Mouse (Mus musculus) midbrain, embryonic 10.5 days (tissue): ENCODE results near the gene Nfat5. TPM values are rescaled to one million over a fixed set of nuclear protein-coding genes. Genes with fewer than 3 reads are reported as not detected.

Experiments
- DNase-seq: peaks from one replicate; pipeline ENCODE4 v3.0.0-alpha.2; 2017; ENCODE audit warnings: low spot score
- H3K27ac ChIP-seq: fragments of 300-500 bp; sonication (generic); replicated peaks from 2 replicates; pipeline ENCODE4 v1.5.1; 2016; ENCODE audit warnings: mild to moderate bottlenecking
- H3K27me3 ChIP-seq: fragments of 300-500 bp; sonication (generic); 2 replicates; pipeline ENCODE4 v1.6.1; 2016; ENCODE audit warnings: low read depth, mild to moderate bottlenecking; ENCODE audit not compliant: poor library complexity, severe bottlenecking
- H3K36me3 ChIP-seq: fragments of 300-500 bp; sonication (generic); 2 replicates; pipeline ENCODE4 v1.6.1; 2016; ENCODE audit warnings: mild to moderate bottlenecking, moderate library complexity
- H3K4me1 ChIP-seq: fragments of 300-500 bp; sonication (generic); 2 replicates; pipeline ENCODE4 v1.6.1; 2016
- H3K4me3 ChIP-seq: fragments of 300-500 bp; sonication (generic); 2 replicates; pipeline ENCODE4 v1.5.1; 2016; ENCODE audit warnings: mild to moderate bottlenecking, moderate library complexity
- H3K9me3 ChIP-seq: fragments of 300-500 bp; sonication (generic); replicated peaks from 2 replicates; pipeline ENCODE4 v1.6.1; 2016; ENCODE audit warnings: mild to moderate bottlenecking
- WGBS: fragments of 180-500 bp; shearing (Covaris S2); methylation state at CpG from one replicate; pipeline ENCODE4 v1.1.7; 2016; 5-methylcytosine and 5-hydroxymethylcytosine counted together
- polyA plus RNA-seq: library from polyadenylated mRNA; unstranded; fragments of >200 nt; fragmentation: Nextera tagmentation; extraction: Ambion mirVana; gene quantifications from 2 replicates; pipeline ENCODE4 v1.2.1, GENCODE M21; 2016

The Nfat5 gene
- polyA plus RNA-seq, 1 experiment from 2014 or later, result 7.8 TPM

GRCm38 (mm10) chr8:107311876-107312275 is 18.6 kb downstream of the Nfat5 start:
- Histone ChIP-seq H3K9me3 (no peaks in the 10 kb centered on the region), H3K4me1 (no peaks in the 10 kb centered on the region), H3K27me3 (no peaks in the 10 kb centered on the region), H3K36me3 (0 out of 2 replicates have a peak, but pooled peaks cover 3% of the 10 kb centered on the region), H3K4me3 (no peak overlapping the region), H3K27ac (no peak overlapping the region)
- DNase-seq, result no peak

DNA sequence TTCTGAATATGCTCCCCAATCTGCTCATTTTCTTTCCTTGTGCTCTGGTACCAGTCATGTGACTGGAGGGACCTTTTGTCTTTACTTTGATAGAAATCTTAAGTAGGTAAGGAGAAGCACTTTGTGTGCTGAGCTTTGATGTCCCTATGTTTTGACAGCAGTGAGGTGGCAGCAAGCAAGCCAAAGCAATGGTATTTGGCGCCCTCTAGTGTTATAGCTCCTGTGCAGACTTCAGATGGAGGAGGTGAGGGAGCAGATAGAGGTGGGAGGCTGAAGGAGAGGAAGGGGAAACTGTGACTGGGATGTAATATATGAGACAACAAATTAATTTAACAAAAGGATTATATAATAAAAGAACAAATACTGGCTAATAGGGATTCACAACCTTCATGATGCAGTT is 30.9 kb downstream of the Nfat5 start:
- Histone ChIP-seq H3K4me1 (no peaks in the 10 kb centered on the region), H3K4me3 (no peak overlapping the region), H3K27me3 (no peaks in the 10 kb centered on the region), H3K36me3 (no peaks in the 10 kb centered on the region), H3K9me3 (no peaks in the 10 kb centered on the region), H3K27ac (no peak overlapping the region)
- WGBS, result 0% methylated on average over 1 of the region's 1 CpGs
- DNase-seq, result peak; percentile 67

DNA sequence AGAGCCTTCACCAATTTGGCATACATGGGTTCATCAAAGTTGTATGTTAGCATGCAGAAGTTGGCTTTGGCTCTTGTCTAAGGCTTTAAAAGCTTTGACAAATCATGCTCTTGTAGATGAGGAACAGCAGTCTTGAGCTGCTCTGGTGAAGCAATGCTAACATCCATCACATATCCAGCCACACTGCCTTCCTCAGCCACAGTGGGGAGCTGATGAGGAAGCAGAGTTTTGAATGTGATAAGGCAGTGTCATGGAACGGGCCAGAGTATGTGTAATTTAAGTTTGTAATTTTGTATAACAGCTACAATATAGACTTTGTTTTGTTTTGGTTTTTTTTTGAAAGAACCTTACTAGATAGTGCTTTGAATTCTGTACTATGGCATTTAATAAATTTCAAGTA is 36.3 kb downstream of the Nfat5 start:
- H3K4me1 ChIP-seq, result no peaks in the 10 kb centered on the region
- 84% methylated on average over 1 of the region's 1 CpGs for WGBS
- no peaks in the 10 kb centered on the region for H3K36me3 ChIP-seq
- H3K4me3 ChIP-seq, result no peak overlapping the region
- DNase-seq, result no peak
- H3K27ac ChIP-seq, result no peak overlapping the region
- H3K9me3 ChIP-seq, result no peaks in the 10 kb centered on the region
- no peaks in the 10 kb centered on the region for H3K27me3 ChIP-seq

GRCm38 (mm10) chr8:107336480-107336879 is 43.2 kb downstream of the Nfat5 start:
- WGBS, result 87% methylated on average over 1 of the region's 1 CpGs
- peaks cover 14% of the 10 kb centered on the region for H3K36me3 ChIP-seq
- no peak for DNase-seq

DNA sequence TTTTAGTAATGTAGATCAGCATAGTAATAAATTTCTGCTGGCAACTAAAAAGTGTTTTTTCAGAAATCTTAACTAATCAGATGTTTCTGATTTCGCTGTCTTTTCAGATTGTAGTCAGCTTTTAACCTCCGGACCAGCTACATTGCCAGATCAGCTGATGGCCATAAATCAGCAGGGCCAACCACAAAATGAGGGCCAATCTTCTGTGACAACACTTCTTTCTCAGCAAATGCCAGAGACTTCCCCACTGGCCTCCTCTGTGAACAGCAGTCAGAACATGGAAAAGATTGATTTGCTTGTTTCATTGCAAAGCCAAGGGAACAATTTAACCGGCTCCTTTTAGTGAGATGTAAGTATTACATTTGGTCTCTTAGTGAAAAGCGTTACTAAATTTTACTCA is 77.0 kb downstream of the Nfat5 start:
- H3K27me3 ChIP-seq, result no peaks in the 10 kb centered on the region
- no peaks in the 10 kb centered on the region for H3K4me1 ChIP-seq
- no peak overlapping the region for H3K27ac ChIP-seq
- H3K36me3 ChIP-seq, result peaks cover 72% of the 10 kb centered on the region
- 97% methylated on average over 4 of the region's 4 CpGs for WGBS
- no peak overlapping the region for H3K4me3 ChIP-seq
- H3K9me3 ChIP-seq, result no peaks in the 10 kb centered on the region
- DNase-seq, result no peak

More at GRCm38 (mm10) chr8:107336480-107336879, 43.2 kb downstream of the Nfat5 start:
- Histone ChIP-seq H3K9me3 (no peaks in the 10 kb centered on the region), H3K4me3 (no peak overlapping the region), H3K27ac (no peak overlapping the region), H3K4me1 (no peaks in the 10 kb centered on the region), H3K27me3 (no peaks in the 10 kb centered on the region)

DNA sequence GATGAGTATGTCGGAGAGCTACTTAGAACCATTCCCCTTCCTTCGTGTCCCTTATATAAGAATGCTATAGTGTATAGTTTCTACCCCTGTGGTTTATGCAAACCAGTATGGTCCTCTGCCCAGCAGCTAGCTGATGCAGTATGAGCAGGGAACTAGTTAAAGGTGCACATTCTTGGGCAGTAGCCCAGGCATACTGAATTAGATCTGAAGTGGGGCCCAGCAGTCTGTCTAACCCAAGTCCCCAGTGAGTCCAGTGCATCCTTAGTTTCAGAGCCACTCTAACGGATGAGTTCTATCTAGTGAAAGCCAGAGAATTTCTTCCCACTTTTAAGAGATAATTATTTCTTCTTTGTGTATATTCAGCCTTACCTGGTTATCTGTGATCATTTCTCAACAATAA is 84.1 kb downstream of the Nfat5 start:
- H3K27me3 ChIP-seq, result no peaks in the 10 kb centered on the region
- no peak overlapping the region for H3K4me3 ChIP-seq
- no peaks in the 10 kb centered on the region for H3K4me1 ChIP-seq
- WGBS, result 95% methylated on average over 3 of the region's 3 CpGs
- no peak for DNase-seq
- no peaks in the 10 kb centered on the region for H3K9me3 ChIP-seq
- peaks cover 32% of the 10 kb centered on the region for H3K36me3 ChIP-seq
- H3K27ac ChIP-seq, result no peak overlapping the region

DNA sequence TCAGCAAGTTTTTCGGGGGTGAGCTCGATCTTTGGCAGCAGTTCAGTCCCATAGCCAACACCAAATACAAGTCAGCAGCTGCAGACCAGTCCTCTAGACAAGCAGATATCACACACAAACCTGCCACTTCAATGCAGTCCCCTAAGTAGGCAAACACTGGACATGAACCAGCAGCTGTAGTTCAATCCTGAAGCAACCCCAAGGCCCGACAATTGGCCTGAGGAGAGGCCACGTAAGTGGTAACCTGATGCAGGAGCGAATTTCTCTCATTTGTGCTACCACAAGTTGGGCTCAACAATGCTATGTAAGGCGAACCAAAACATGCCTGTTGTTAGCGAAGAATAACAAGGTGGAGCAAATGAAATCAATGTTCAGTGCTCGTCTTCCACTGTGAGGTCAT is 87.5 kb downstream of the Nfat5 start:
- Histone ChIP-seq H3K4me3 (no peak overlapping the region), H3K27me3 (no peaks in the 10 kb centered on the region), H3K9me3 (no peaks in the 10 kb centered on the region), H3K4me1 (no peaks in the 10 kb centered on the region), H3K36me3 (peaks cover 28% of the 10 kb centered on the region), H3K27ac (no peak overlapping the region)
- no peak for DNase-seq
- 89% methylated on average over 8 of the region's 8 CpGs for WGBS

GRCm38 (mm10) chr8:107381666-107382065 is 88.4 kb downstream of the Nfat5 start:
- H3K4me1 ChIP-seq, result no peaks in the 10 kb centered on the region
- no peaks in the 10 kb centered on the region for H3K9me3 ChIP-seq
- 95% methylated on average over 4 of the region's 4 CpGs for WGBS
- H3K4me3 ChIP-seq, result no peak overlapping the region
- no peak overlapping the region for H3K27ac ChIP-seq
- no peaks in the 10 kb centered on the region for H3K27me3 ChIP-seq
- DNase-seq, result no peak
- H3K36me3 ChIP-seq, result peaks cover 28% of the 10 kb centered on the region

DNA sequence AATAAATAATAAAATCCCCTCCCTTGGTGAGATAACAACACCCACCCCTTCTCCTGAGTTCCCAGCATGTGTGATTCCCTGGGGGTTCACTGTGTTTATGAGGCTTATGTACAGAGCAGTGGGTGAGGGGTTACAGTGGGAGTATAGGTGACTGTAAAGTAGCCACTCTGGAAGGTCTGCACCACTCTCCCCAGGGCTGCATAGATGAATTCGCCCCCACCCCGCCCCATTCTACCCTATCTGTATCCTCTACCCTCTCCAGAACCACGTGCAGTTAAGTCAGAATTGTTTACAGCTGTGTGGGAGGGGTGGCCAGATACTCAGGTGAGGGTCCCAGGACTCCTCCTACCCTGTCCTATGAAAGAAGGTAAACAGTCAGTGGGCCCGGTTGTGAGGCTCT is 89.6 kb downstream of the Nfat5 start:
- no peak overlapping the region for H3K4me3 ChIP-seq
- H3K36me3 ChIP-seq, result peaks cover 28% of the 10 kb centered on the region
- no peaks in the 10 kb centered on the region for H3K27me3 ChIP-seq
- WGBS, result 78% methylated on average over 4 of the region's 4 CpGs
- no peak overlapping the region for H3K27ac ChIP-seq
- H3K4me1 ChIP-seq, result no peaks in the 10 kb centered on the region
- DNase-seq, result no peak
- H3K9me3 ChIP-seq, result no peaks in the 10 kb centered on the region

- peaks cover 11% of the 10 kb centered on the region for H3K36me3 ChIP-seq
- H3K27ac ChIP-seq, result no peak overlapping the region
- no peaks in the 10 kb centered on the region for H3K9me3 ChIP-seq
- H3K4me3 ChIP-seq, result no peak overlapping the region
- no peaks in the 10 kb centered on the region for H3K27me3 ChIP-seq
- DNase-seq, result no peak
- no peaks in the 10 kb centered on the region for H3K4me1 ChIP-seq
- 68% methylated on average over 5 of the region's 5 CpGs for WGBS
Measured at GRCm38 (mm10) chr8:107384651-107385050, 91.4 kb downstream of the Nfat5 start.

DNA sequence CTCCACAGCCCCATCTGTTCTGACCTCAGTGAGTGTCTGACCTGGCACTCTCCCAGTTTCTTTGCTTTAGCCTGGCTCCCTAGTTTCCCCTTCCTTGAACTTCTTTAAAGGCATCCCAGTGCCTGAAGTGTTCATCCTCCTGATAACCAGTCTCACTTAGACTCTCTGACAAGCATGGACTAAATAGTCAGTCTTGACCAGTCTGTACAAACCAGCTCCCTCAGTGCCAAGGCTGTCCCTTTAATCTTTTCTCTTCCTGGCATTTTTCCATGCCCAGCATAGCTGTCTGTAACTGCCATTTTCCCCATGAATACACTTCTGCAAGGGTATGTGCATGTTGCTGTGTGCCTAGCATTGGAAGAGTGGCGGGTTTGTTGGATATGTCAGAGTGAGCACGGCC is 91.8 kb downstream of the Nfat5 start:
- H3K27ac ChIP-seq, result no peak overlapping the region
- H3K9me3 ChIP-seq, result no peaks in the 10 kb centered on the region
- H3K4me1 ChIP-seq, result no peaks in the 10 kb centered on the region
- no peak overlapping the region for H3K4me3 ChIP-seq
- no peak for DNase-seq
- no peaks in the 10 kb centered on the region for H3K27me3 ChIP-seq
- 84% methylated on average over 2 of the region's 2 CpGs for WGBS
- H3K36me3 ChIP-seq, result peaks cover 9% of the 10 kb centered on the region

- H3K27me3 ChIP-seq, result no peaks in the 10 kb centered on the region
- H3K4me3 ChIP-seq, result no peak overlapping the region
- no peaks in the 10 kb centered on the region for H3K9me3 ChIP-seq
- no peak overlapping the region for H3K27ac ChIP-seq
- WGBS, result 65% methylated on average over 5 of the region's 5 CpGs
- DNase-seq, result no peak
- no peaks in the 10 kb centered on the region for H3K36me3 ChIP-seq
- no peaks in the 10 kb centered on the region for H3K4me1 ChIP-seq
Measured at GRCm38 (mm10) chr8:107386171-107386570, 92.9 kb downstream of the Nfat5 start.

DNA sequence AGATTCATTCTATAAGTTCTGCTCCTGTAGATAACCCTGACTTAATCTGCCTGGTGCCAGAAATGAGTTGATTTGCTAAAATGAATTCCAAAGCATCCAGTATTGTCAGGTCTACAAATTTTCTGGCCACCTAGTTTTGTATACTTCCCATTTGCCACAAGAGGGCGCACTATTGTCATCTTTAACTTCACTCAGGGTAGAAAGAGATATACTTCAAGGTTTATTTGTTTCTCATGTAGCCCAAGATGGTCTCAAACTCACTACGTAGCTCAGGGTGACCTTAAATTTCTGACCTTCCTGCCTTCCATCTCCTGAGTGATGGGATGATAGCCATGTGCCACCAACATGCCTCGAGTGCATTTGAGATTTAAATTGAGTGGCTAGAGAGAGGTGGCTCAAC is 93.4 kb downstream of the Nfat5 start:
- no peak overlapping the region for H3K4me3 ChIP-seq
- no peaks in the 10 kb centered on the region for H3K36me3 ChIP-seq
- no peaks in the 10 kb centered on the region for H3K4me1 ChIP-seq
- no peaks in the 10 kb centered on the region for H3K9me3 ChIP-seq
- peak; percentile 26 for DNase-seq
- no peak overlapping the region for H3K27ac ChIP-seq
- WGBS, result 35% methylated on average over 3 of the region's 3 CpGs
- H3K27me3 ChIP-seq, result no peaks in the 10 kb centered on the region

GRCm38 (mm10) chr8:107387861-107388260 is 94.6 kb downstream of the Nfat5 start:
- Histone ChIP-seq H3K27ac (no peak overlapping the region), H3K9me3 (no peaks in the 10 kb centered on the region), H3K27me3 (no peaks in the 10 kb centered on the region), H3K36me3 (no peaks in the 10 kb centered on the region), H3K4me1 (no peaks in the 10 kb centered on the region), H3K4me3 (no peak overlapping the region)
- DNase-seq, result no peak
- 77% methylated on average over 5 of the region's 5 CpGs for WGBS
